Mouse (Mus musculus): ENCODE data around the gene Prnd.

- TF ChIP-seq CTCF (IDR thresholded peaks at IDR 0.05; ENCODE audit: extremely low read depth, insufficient read length, insufficient replicate concordance, low read depth, low read length) (no peak), POLR2A (IDR thresholded peaks at IDR 0.05; ENCODE audit: low read depth, low read length) (no peak)
These were observed 37.3 kb downstream of the Prnd start for GRCm38 (mm10) chr2:131987950-131988349.

Data from small intestine, adult 2 months (tissue).